Mouse (Mus musculus): ENCODE data around the gene Nova2.

- TF ChIP-seq CTCF (conservative IDR thresholded peaks at IDR 0.05; ENCODE audit: low read length): no peak
- TF ChIP-seq NANOG (IDR thresholded peaks at IDR 0.05; ENCODE audit: borderline replicate concordance, low read length): no peak
- no peak for TF ChIP-seq POU5F1 (IDR thresholded peaks at IDR 0.05; ENCODE audit: borderline replicate concordance, low read length)
Observed at GRCm38 (mm10) chr7:18886963-18887362, 38.7 kb upstream of the Nova2 start.

Data from E14TG2a.4 (cell line).